Mouse (Mus musculus) forelimb bud, embryonic 11.5 days (tissue): ENCODE measurements around the gene Acads.
"Not testable (repeated sequence)": the region's sequence is repeated elsewhere in the genome, so short reads cannot be mapped to it uniquely, and the experiment has no call there.

Source experiments
- DNase-seq: peaks from one replicate; pipeline ENCODE4 v3.0.0-alpha.2; 2012; ENCODE audit warnings: low read depth, low spot score

Gene Acads

DNA sequence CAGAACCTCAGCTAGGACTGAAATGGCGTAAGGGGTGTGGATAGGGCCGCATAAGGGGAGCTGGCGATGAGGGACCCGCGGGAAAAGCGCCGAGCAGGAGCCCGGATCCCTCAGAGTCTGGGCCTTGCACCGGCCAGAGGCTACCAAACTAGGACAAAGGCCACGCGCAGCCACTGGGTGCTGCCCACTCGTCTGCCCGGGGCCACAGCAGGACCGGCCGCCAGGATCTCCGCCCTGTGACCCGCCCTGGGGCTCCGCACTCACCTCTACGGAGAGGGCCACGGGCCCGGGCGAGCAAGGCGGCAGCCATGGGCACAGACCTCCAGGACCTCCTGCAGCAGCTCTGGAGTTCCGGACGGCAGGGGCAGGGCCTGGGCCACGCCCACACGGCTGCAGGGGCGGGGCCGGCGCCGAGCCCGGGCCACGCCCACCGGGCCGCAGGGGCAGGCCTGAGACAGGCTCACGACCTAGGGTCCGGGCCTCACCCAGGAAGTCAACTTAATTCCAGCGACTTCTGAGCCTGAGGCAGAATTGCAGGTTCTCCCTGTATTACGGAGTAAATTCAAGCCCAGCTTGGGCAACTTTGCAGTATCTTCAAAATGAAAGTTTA lies at the start of gene Acads:
Acads (minus strand) TSS at position 386 of the 610 bp plus-strand sequence.
- DNase-seq: peak; percentile 78

GRCm38 (mm10) chr5:115167396-115167795 lies 48.2 kb upstream of the Acads start:
- no peak for DNase-seq

GRCm38 (mm10) chr5:115166815-115167194 lies 47.7 kb upstream of the Acads start:
- no peak for DNase-seq

DNA sequence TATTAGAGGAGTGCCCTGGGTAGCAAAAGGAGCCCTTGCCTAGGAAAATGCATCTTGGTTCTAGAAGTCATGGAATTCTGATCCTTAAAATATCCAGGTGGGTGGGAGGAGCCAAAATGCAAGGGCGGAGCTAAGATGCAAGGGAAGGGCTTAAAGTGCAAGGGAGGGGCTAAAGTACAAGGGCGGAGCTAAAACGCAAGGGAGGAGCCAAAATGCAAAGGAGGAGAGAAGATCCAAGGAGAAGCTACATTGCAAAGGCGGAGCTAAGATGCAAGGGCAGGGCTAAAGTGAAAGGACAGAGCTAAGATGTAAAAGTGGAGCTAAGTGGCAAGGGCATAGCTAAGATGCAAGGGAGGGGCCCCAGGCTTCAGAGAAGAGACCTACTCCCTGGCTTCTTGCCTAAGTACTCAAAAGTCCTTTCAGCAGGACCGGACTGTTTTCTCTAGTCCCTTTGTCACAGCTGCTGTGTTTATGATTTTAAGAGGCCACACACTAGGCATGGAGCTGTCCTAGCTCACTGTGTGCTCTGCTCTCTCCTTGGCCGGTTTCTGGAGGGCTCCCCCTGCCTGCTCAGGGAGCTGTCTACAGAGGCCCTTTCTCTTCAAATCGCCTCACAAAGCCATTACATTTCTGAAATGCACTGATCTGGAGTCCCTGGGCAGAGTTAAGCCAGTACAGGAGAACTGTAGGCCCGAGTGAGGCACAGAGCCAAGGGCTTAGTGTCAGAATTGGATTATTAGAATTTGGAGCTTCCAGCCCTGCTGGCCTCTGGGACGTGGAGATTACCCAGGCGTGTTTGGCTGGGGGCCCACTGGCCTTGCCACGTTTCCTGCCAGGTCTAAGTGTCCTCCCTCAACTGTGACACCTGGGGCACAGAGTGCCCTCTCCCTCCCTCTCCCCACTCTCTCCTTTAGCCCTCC lies 47.0 kb upstream of the Acads start:
- DNase-seq: no peak

- DNase-seq: no peak
These were observed 46.2 kb upstream of the Acads start for GRCm38 (mm10) chr5:115165351-115165750.

DNA sequence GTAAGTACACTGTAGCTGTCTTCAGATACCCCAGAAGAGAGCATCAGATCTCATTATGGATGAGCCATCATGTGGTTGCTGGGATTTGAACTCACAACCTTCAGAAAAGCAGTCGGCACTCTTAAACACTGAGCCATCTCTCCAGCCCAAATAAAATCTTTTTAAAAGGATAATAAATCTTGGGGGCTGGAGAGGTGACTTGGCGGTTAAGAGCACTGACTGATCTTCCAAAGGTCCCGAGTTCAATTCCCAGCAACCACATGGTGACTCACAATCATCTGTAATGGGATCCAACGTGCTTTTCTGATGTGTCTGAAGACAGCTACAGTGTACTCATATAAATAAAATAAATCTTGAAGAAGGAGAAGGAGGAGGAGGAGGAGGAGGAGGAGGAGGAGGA lies 45.3 kb upstream of the Acads start:
- not testable (repeated sequence) for DNase-seq

DNA sequence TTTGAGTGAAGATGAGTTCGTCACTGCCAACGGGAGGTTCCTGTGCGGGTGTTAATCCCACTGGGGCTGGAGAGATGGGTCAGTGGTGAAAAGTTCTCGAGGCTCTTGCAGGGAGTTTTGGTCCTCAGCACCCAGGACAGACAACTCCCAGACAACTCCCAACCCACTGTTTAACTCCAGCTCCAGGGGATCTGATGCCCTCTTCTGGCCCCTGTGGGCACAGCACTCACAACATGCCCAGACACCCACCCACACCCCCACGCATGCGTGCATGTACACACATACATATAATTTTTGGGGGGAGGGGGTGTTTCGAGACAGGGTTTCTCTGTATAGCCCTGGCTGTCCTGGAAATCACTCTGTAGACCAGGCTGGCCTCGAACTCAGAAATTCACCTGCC lies 44.4 kb upstream of the Acads start:
- DNase-seq: no peak

GRCm38 (mm10) chr5:115161940-115162279 lies 42.8 kb upstream of the Acads start:
- DNase-seq: not testable (repeated sequence)

DNA sequence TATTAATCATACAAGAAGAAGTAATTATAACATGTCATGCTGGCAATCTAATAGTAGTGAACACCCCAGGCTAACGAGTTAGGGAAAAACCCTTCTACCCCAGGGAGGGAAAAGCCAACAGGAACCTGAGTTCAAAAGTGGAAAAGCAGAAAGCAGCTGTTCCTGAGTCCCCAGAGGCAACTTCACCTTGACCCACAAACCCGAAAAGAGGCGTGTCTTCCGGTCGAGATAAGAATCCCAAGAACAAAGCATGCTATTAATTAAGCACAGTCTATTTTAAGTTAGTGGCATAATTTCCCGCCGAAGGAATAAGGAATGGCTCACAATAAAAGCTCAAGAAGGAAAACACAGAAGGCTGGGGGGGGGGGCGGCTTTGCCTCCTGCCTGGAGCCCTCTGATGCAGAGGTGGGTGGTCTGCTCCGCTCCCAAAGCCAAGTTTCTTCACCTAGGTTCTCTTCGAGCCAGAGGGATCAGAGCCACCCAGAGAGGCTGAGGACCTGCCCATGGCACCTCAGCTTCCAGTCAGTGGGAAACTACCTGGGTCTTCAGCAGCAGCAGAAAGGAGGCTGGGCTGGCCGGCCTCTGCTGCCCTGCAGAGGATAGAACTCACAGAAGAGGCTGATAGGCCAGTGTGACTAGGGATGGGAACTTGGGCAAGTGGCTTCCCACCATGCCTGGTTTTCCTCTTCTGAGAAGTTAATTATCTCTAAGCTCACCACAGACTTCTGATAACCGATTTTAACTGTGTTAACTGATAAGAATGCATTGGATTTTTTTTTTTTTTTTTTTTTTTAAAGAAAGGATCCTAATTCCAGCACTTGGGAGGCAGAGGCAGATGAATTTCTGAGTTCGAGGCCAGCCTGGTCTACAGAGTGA lies 42.2 kb upstream of the Acads start:
- no peak for DNase-seq

GRCm38 (mm10) chr5:115160655-115161054 lies 41.5 kb upstream of the Acads start:
- no peak for DNase-seq

- DNase-seq: no peak
These were observed 40.0 kb upstream of the Acads start for GRCm38 (mm10) chr5:115159165-115159564.

- DNase-seq: peak; percentile 98
These were observed 39.2 kb upstream of the Acads start, which contains the start of gene Mlec for GRCm38 (mm10) chr5:115158040-115158983. Gene Mlec (minus strand): TSS chr5:115158179.

DNA sequence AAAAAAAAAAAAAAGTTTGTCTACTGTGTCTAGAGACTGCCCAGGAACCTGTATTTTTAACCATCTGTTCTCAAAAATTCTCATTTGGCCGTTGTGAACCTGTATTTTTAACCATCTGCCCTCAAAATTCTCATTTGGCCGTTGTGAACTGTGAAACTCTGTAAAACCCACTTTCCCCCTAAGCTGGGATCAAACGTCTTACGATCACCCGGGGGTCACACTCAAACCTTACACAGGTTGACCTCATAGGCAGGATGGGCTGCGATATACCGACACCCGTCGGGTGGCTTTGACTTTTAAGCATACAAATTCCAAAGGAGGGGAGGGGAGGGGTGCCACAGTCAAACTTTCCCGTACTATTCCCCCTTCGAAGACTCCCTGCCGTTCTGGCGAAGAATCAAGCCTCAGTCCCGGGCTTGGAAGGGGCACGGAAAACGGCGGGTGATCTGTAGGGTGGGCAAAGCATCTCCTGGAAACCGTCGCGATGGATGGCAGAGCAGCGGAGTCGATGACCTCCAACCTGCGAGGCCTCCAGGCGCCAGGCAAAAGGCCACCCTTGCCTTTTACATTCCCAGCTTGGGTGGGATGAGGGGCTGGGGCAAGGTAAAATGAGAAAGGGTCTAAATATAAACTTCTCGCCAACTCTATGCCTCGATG lies 37.9 kb upstream of the Acads start:
- DNase-seq: no peak

DNA sequence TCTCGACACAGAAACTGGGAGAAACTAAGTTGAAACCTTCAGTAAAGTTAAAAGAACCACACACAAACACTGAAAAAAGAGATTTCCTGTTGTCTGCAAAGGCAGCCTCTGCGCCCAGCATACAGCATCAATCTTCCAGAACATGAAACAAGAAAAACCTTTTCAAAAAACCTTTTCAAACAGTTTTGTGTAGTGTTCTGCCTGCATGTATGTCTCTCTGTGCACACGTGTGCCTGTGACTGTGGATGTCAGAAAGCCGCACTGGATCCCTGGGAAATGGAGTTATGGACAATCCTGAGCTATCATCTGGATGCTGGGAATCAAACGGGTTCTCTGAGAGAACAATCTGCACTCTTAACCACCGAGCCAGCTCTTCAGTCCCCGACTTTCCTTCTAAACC lies 37.3 kb upstream of the Acads start:
- no peak for DNase-seq

GRCm38 (mm10) chr5:115155831-115156230 lies 36.7 kb upstream of the Acads start:
- no peak for DNase-seq

DNA sequence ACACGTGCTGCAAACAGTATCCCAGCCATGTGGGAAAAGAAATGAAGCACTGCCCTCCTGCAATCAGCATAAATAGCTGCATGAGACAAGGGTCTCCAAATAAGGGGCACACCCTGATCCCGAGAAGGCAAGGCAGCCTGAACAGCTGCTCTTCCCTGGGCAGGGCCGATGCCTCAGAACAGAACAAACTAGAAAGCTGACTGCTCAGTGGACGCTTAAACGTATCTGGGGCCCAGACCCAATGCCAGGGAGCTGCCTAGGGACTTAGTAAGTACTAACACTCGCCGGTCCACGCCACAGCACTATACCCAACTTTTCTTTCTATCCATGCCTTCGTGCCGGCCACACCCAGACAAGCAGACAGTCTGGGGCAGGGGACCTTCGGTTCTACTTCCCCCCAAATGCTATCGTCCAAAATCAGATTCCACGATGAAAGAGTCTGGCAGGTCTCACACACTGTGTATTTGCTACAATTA lies 36.0 kb upstream of the Acads start:
- no peak for DNase-seq

GRCm38 (mm10) chr5:115152132-115152956 lies 33.2 kb upstream of the Acads start:
- DNase-seq: no peak

- no peak for DNase-seq
These were observed 32.3 kb upstream of the Acads start for GRCm38 (mm10) chr5:115151457-115151856.

DNA sequence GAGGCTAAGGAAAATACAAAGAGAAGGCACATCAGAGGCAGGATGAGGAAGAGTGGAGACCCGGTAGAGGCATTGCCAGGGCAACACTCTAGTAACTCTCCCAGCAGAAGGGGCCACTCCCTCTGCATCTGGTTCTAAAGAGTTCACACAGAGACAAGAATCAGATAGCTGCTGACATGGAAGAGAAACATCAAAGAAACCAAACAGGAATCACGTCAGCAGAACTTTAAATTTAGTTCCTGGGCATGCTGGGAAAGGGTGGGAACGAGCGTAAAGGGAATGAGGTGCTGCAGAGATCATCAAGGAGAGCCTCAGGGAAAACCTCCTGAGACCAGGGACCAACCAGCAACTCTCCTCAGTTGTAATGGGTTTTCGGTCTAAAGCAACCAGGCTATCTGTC lies 31.8 kb upstream of the Acads start:
- DNase-seq: no peak
